24 mouse cellular contexts compared by ENCODE assay signal in genomic region chr14:21747436-21748141, GRCm38 (mm10). TPM values are rescaled to one million over a fixed set of nuclear protein-coding genes. Genes with fewer than 3 reads are reported as not detected.
DNase-seq lines count a peak whose midpoint lies in the region; ATAC-seq and TF ChIP-seq lines count a peak whose summit lies in the region.
"Had no signal": no experiment of that assay in that cellular context is flagged by ENCODE, and none has a peak within 500 bp of the region (broad histone marks: within the 10 kb centered on the region; RNA-seq: fewer than 3 reads in every experiment).

No protein-coding gene starts in this region.

- H3K79me2 ChIP-seq in MEL (ENCODE audit: control insufficient read depth, insufficient read depth, low read length, poor library complexity), result peaks cover 17% of the 10 kb centered on the region
- H3K79me2 ChIP-seq in myocyte (ENCODE audit: control insufficient read depth, insufficient read depth), result peaks cover 19% of the 10 kb centered on the region

- no peak for TF ChIP-seq EP300 in MEL (IDR thresholded peaks at IDR 0.05; ENCODE audit: low read depth in 1 of 2, low read length in 2 of 2)

- H3K36me3 ChIP-seq in MEL (ENCODE audit: control insufficient read depth in 1 of 2, insufficient read depth in 2 of 2, low read length in 2 of 2), result peaks cover 0 to 12% of the 10 kb centered on the region in 2 experiments; a peak in 2 of 4 replicates
- no peaks in the 10 kb centered on the region for H3K36me3 ChIP-seq in myocyte (ENCODE audit: control insufficient read depth, insufficient read depth)
- no peaks in the 10 kb centered on the region for H3K36me3 ChIP-seq in hindbrain, embryonic 16.5 days (ENCODE audit: control insufficient read depth, insufficient read depth, low read length)
- H3K36me3 ChIP-seq in intestine, postnatal 0 days (ENCODE audit: control insufficient read depth, insufficient read depth), result no peaks in the 10 kb centered on the region
- H3K36me3 ChIP-seq: forebrain, embryonic 15.5 days; hindbrain, embryonic 13.5 days; neural tube, embryonic 12.5 days had no signal

- H3K4me3 ChIP-seq in gastrocnemius, adult 2 months, result peak overlapping the region; percentile 74
- H3K4me3 ChIP-seq in MEL (ENCODE audit: control insufficient read depth in 1 of 2, insufficient read depth in 1 of 2, low read depth in 2 of 2, low read length in 2 of 2), result peak overlapping the region; percentile 49 to 66
- peak overlapping the region; percentile 11 for H3K4me3 ChIP-seq in myocyte
- no peak overlapping the region for H3K4me3 ChIP-seq in hindbrain, embryonic 16.5 days (ENCODE audit: low read length)
- no peak overlapping the region for H3K4me3 ChIP-seq in intestine, postnatal 0 days (ENCODE audit: low read depth, low read length)
- H3K4me3 ChIP-seq: forebrain, embryonic 15.5 days; hindbrain, embryonic 13.5 days; neural tube, embryonic 12.5 days had no signal

- 80% methylated on average over 14 of the region's 14 CpGs for WGBS in hindbrain, embryonic 16.5 days
- WGBS in intestine, postnatal 0 days, result 71% methylated on average over 14 of the region's 14 CpGs

- peak overlapping the region; percentile 96 for H3K27ac ChIP-seq in gastrocnemius, adult 2 months
- no peak overlapping the region for H3K27ac ChIP-seq in MEL (ENCODE audit: control insufficient read depth, low read depth, low read length)
- no peak overlapping the region for H3K27ac ChIP-seq in hindbrain, embryonic 16.5 days (ENCODE audit: low read depth, low read length)
- H3K27ac ChIP-seq in intestine, postnatal 0 days (ENCODE audit: low read depth, low read length), result no peak overlapping the region
- H3K27ac ChIP-seq: forebrain, embryonic 15.5 days; hindbrain, embryonic 13.5 days; liver, embryonic 14.5 days; neural tube, embryonic 12.5 days had no signal

- TF ChIP-seq POLR2A in MEL (IDR thresholded peaks at IDR 0.05; ENCODE audit: control insufficient read depth in 1 of 2, insufficient read depth in 1 of 2, low read depth in 1 of 2, low read length in 2 of 2, poor library complexity in 1 of 2), result no peak
- TF ChIP-seq POLR2A in myocyte (IDR thresholded peaks at IDR 0.05; ENCODE audit: insufficient read length, low read depth), result no peak

- peaks cover 2 to 20% of the 10 kb centered on the region in 2 experiments for H3K4me1 ChIP-seq in MEL (ENCODE audit: control insufficient read depth in 1 of 2, insufficient read depth in 2 of 2, low read length in 2 of 2)
- peaks cover 13% of the 10 kb centered on the region for H3K4me1 ChIP-seq in hindbrain, embryonic 16.5 days (ENCODE audit: control insufficient read depth, insufficient read depth, low read depth, low read length)
- H3K4me1 ChIP-seq in intestine, postnatal 0 days (replicated peaks; ENCODE audit: control insufficient read depth, insufficient read depth, low read length), result peaks cover 5% of the 10 kb centered on the region; the same call in 1 of the 2 replicates

- no peak for ATAC-seq in hindbrain, embryonic 16.5 days
- no peak for ATAC-seq in intestine, postnatal 0 days
- ATAC-seq: forebrain, embryonic 15.5 days; Patski had no signal

- no peak for TF ChIP-seq CTCF in gastrocnemius, adult 2 months (IDR thresholded peaks at IDR 0.05)
- TF ChIP-seq CTCF in MEL (IDR thresholded peaks at IDR 0.05 in 2 of 3, conservative IDR thresholded peaks at IDR 0.05 in 1 of 3; ENCODE audit: control insufficient read depth in 1 of 3, insufficient read depth in 1 of 3, low read depth in 2 of 3, low read length in 3 of 3, poor library complexity in 1 of 3, severe bottlenecking in 1 of 3), result no peak
- no peak for TF ChIP-seq CTCF in intestine, postnatal 0 days (IDR thresholded peaks at IDR 0.05; ENCODE audit: low read depth)

- H3K27me3 ChIP-seq in MEL (ENCODE audit: control insufficient read depth in 1 of 2, insufficient read depth in 2 of 2, low read length in 2 of 2) (no peaks in the 10 kb centered on the region), myocyte (ENCODE audit: control insufficient read depth, insufficient read depth, insufficient read length) (no peaks in the 10 kb centered on the region)
- no peaks in the 10 kb centered on the region for H3K27me3 ChIP-seq in hindbrain, embryonic 16.5 days (replicated peaks; ENCODE audit: control insufficient read depth, insufficient read depth, low read length)
- H3K27me3 ChIP-seq in intestine, postnatal 0 days (replicated peaks; ENCODE audit: control insufficient read depth, insufficient read depth, low read length), result no peaks in the 10 kb centered on the region
- H3K27me3 ChIP-seq: forebrain, embryonic 15.5 days; neural tube, embryonic 12.5 days; Patski had no signal

- peak; percentile 15 for DNase-seq in gastrocnemius, adult 2 months
- DNase-seq in gastrocnemius, postnatal 25 days, result no peak
- peak; percentile 32 for DNase-seq in lung, postnatal 36 days
- DNase-seq in lung, postnatal 14 days, result no peak
- DNase-seq in MEL (ENCODE audit: low read depth, low spot score), result no peak
- DNase-seq: kidney, adult 11 months; right cerebral cortex, adult 18-20 months; thymus, adult 18-20 months had no signal

- no peak overlapping the region for H3ac ChIP-seq in myocyte (ENCODE audit: control insufficient read depth, insufficient read length)

- H3K9ac ChIP-seq in MEL (ENCODE audit: control insufficient read depth, low read depth, low read length, poor library complexity, severe bottlenecking), result peak overlapping the region; percentile 44
- no peak overlapping the region for H3K9ac ChIP-seq in hindbrain, embryonic 16.5 days (ENCODE audit: low read depth, low read length)
- no peak overlapping the region for H3K9ac ChIP-seq in intestine, postnatal 0 days (ENCODE audit: low read depth, low read length)
- H3K9ac ChIP-seq: forebrain, embryonic 15.5 days; hindbrain, embryonic 13.5 days; liver, embryonic 14.5 days; neural tube, embryonic 12.5 days had no signal

- peak overlapping the region; percentile 88 for H3K4me2 ChIP-seq in myocyte (ENCODE audit: low read depth)
- H3K4me2 ChIP-seq in hindbrain, embryonic 16.5 days (ENCODE audit: low read length), result no peak overlapping the region
- H3K4me2 ChIP-seq in intestine, postnatal 0 days (replicated peaks; ENCODE audit: low read depth), result no peak overlapping the region
- H3K4me2 ChIP-seq: forebrain, embryonic 15.5 days; heart, embryonic 11.5 days; hindbrain, embryonic 13.5 days; neural tube, embryonic 12.5 days had no signal

- intact Hi-C loops in gastrocnemius, adult 2 months (cut with DNase I), result loop anchor here (5.0 kb wide), 1 partner anchor 245 kb away; no protein-coding TSS in a partner anchor

- H3K9me3 ChIP-seq in MEL (replicated peaks; ENCODE audit: insufficient read depth, low read length), result no peaks in the 10 kb centered on the region
- no peaks in the 10 kb centered on the region for H3K9me3 ChIP-seq in hindbrain, embryonic 16.5 days (ENCODE audit: control insufficient read depth, low read length)
- no peaks in the 10 kb centered on the region for H3K9me3 ChIP-seq in intestine, postnatal 0 days (ENCODE audit: control insufficient read depth)
- H3K9me3 ChIP-seq: forebrain, embryonic 15.5 days; hindbrain, embryonic 13.5 days; neural tube, embryonic 12.5 days had no signal

- no peak for TF ChIP-seq RAD21 in MEL (IDR thresholded peaks at IDR 0.05; ENCODE audit: low read depth, low read length)

TF ChIP-seq in MEL, 35 proteins besides CTCF, POLR2A, EP300 and RAD21 (continues in another document):
- TF ChIP-seq SIN3A (IDR thresholded peaks at IDR 0.05; ENCODE audit: low read length) (no peak), ELF1 (IDR thresholded peaks at IDR 0.05; ENCODE audit: low read depth, low read length) (no peak), RCOR1 (IDR thresholded peaks at IDR 0.05; ENCODE audit: low read depth, low read length) (no peak), TCF12 (IDR thresholded peaks at IDR 0.05; ENCODE audit: low read depth, low read length) (no peak), USF1 (IDR thresholded peaks at IDR 0.05; ENCODE audit: low read depth, low read length) (no peak), ETS1 (IDR thresholded peaks at IDR 0.05; ENCODE audit: low read depth, low read length) (no peak)

TF ChIP-seq in myocyte, 11 proteins besides CTCF, POLR2A, EP300 and RAD21 (continues in another document):
- TF ChIP-seq MYOD1 (IDR thresholded peaks at IDR 0.05; ENCODE audit: control insufficient read depth in 1 of 3, insufficient read length in 2 of 3, low read depth in 2 of 3) (no peak), CEBPB (IDR thresholded peaks at IDR 0.05; ENCODE audit: insufficient read depth, poor library complexity, severe bottlenecking) (no peak), MAX (IDR thresholded peaks at IDR 0.05; ENCODE audit: low read depth) (no peak), REST (IDR thresholded peaks at IDR 0.05; ENCODE audit: insufficient read depth, insufficient read length) (no peak), TCF3 (IDR thresholded peaks at IDR 0.05; ENCODE audit: insufficient read length, low read depth) (no peak)

RNA-seq across cellular contexts. Expression of gene Samd8, which starts 2.7 kb away (rescaled TPM):
- total RNA-seq in gastrocnemius, adult 2 months (2021), result 10 to 100 TPM; 57.3 to 63.4 TPM
- total RNA-seq in gastrocnemius, postnatal 25 days (2021), result 10 to 100 TPM; 35.5 to 43.7 TPM
- 5.8 and 6.7 TPM in 2 replicates for total RNA-seq in MEL (2012; rRNA removed)
- 1 to 10 TPM in 1 of 2 experiments, not detected in 1; 6.8 TPM for polyA plus RNA-seq in MEL (2012; ENCODE audit: insufficient read depth in 1 of 2, insufficient read length in 2 of 2, low read depth in 1 of 2, low replicate concordance in 2 of 2, missing spikeins in 1 of 2)
- polyA plus RNA-seq in myocyte (2012; fragmentation: generic; extraction: Trizol), result 27.8 TPM
- 20.4 TPM in 2 replicates for polyA plus RNA-seq in hindbrain, embryonic 16.5 days (2015; fragmentation: Nextera tagmentation; extraction: Ambion mirVana)
- polyA plus RNA-seq in intestine, postnatal 0 days (2015; fragmentation: Nextera tagmentation; extraction: Ambion mirVana), result 16.3 and 16.4 TPM in 2 replicates

RNA-seq across cellular contexts. Expression of gene Dusp13, which starts 3.4 kb away (rescaled TPM):
- total RNA-seq in gastrocnemius, adult 2 months (2021), result 100 to 1,000 TPM; 194 to 238 TPM
- 100 to 1,000 TPM; 145 to 174 TPM for total RNA-seq in gastrocnemius, postnatal 25 days (2021)
- not detected in 2 replicates for total RNA-seq in MEL (2012; rRNA removed)
- polyA plus RNA-seq in MEL (2012; ENCODE audit: insufficient read depth in 1 of 2, insufficient read length in 2 of 2, low read depth in 1 of 2, low replicate concordance in 2 of 2, missing spikeins in 1 of 2), result under 1 TPM in 1 of 2 experiments, not detected in 1; 0.08 TPM
- 24.6 TPM for polyA plus RNA-seq in myocyte (2012; fragmentation: generic; extraction: Trizol)
- 0.36 TPM in 1 of 2 replicates, not detected in the other for polyA plus RNA-seq in hindbrain, embryonic 16.5 days (2015; fragmentation: Nextera tagmentation; extraction: Ambion mirVana)
- 0.16 and 0.17 TPM in 2 replicates for polyA plus RNA-seq in intestine, postnatal 0 days (2015; fragmentation: Nextera tagmentation; extraction: Ambion mirVana)
- total RNA-seq: adrenal gland, postnatal 25 days; left cerebral cortex, postnatal 36 days had no signal
- polyA plus RNA-seq: embryonic facial prominence, embryonic 11.5 days; forebrain, embryonic 15.5 days; heart, embryonic 11.5 days; heart, embryonic 16.5 days; hindbrain, embryonic 13.5 days; midbrain, embryonic 14.5 days had no signal

RNA-seq across cellular contexts. Expression of gene Dupd1, which starts 33.2 kb away (rescaled TPM):
- 10 to 100 TPM; 33.6 to 58.6 TPM for total RNA-seq in gastrocnemius, adult 2 months (2021)
- total RNA-seq in gastrocnemius, postnatal 25 days (2021), result 10 to 100 TPM; 57.7 to 62.2 TPM
- not detected in 2 replicates for total RNA-seq in MEL (2012; rRNA removed)
- polyA plus RNA-seq in MEL (2012; ENCODE audit: insufficient read depth in 1 of 2, insufficient read length in 2 of 2, low read depth in 1 of 2, low replicate concordance in 2 of 2, missing spikeins in 1 of 2) (not detected), myocyte (2012; fragmentation: generic; extraction: Trizol) (0.14 TPM)
- 0.14 TPM in 1 of 2 replicates, not detected in the other for polyA plus RNA-seq in hindbrain, embryonic 16.5 days (2015; fragmentation: Nextera tagmentation; extraction: Ambion mirVana)
- polyA plus RNA-seq in intestine, postnatal 0 days (2015; fragmentation: Nextera tagmentation; extraction: Ambion mirVana), result not detected in 2 replicates
- total RNA-seq: heart, postnatal 36 days; left cerebral cortex, adult 8-10 months had no signal
- polyA plus RNA-seq: forebrain, embryonic 15.5 days; heart, embryonic 11.5 days; liver, embryonic 14.5 days; midbrain, embryonic 14.5 days; neural tube, embryonic 12.5 days; Patski had no signal

Comparison
In these comparisons a context has a peak if more than half of its experiments do, and no peak if none do; other contexts are left out.
1. DNase-seq: peak in gastrocnemius, adult 2 months (single experiment) and lung, postnatal 36 days (single experiment); none in gastrocnemius, postnatal 25 days (single experiment), lung, postnatal 14 days (single experiment) and MEL (single experiment).
2. H3K4me3 ChIP-seq: peak in gastrocnemius, adult 2 months (single experiment), MEL (2 of 2) and myocyte (single experiment); none in hindbrain, embryonic 16.5 days (single experiment) and intestine, postnatal 0 days (single experiment).
3. RNA of gene Dusp13, which starts 3.4 kb away (polyA plus RNA-seq): 24.6 TPM in myocyte (single experiment); 0.16 to 0.17 TPM in intestine, postnatal 0 days, 0.08 TPM in MEL and 0.36 TPM in hindbrain, embryonic 16.5 days; every median in the first group is over 10 times any median in the second.